Mouse (Mus musculus): ENCODE data around the gene Tmem117.

GRCm38 (mm10) chr15:95081654-95082053 is 452.6 kb downstream of the Tmem117 start:
- TF ChIP-seq USF1 (IDR thresholded peaks at IDR 0.05; ENCODE audit: low read depth, low read length) = no peak
- TF ChIP-seq TCF12 (IDR thresholded peaks at IDR 0.05; ENCODE audit: low read depth, low read length) = no peak
